Mouse (Mus musculus): ENCODE data around the gene 5031439G07Rik.

5031439G07Rik gene

GRCm38 (mm10) chr15:84942647-84943285 lies 45.6 kb downstream of the 5031439G07Rik start:
- TF ChIP-seq GATA4 (IDR thresholded peaks at IDR 0.05; ENCODE audit: insufficient replicate concordance, low read length) = no peak

GRCm38 (mm10) chr15:84940102-84940501 lies 48.2 kb downstream of the 5031439G07Rik start:
- no peak for TF ChIP-seq GATA4 (IDR thresholded peaks at IDR 0.05; ENCODE audit: insufficient replicate concordance, low read length)

- TF ChIP-seq GATA4 (IDR thresholded peaks at IDR 0.05; ENCODE audit: insufficient replicate concordance, low read length) = no peak
Observed at GRCm38 (mm10) chr15:84934901-84935300, 53.5 kb downstream of the 5031439G07Rik start.

- no peak for TF ChIP-seq GATA4 (IDR thresholded peaks at IDR 0.05; ENCODE audit: insufficient replicate concordance, low read length)
Observed at GRCm38 (mm10) chr15:84932351-84932750, 56.0 kb downstream of the 5031439G07Rik start.

- TF ChIP-seq GATA4 (IDR thresholded peaks at IDR 0.05; ENCODE audit: insufficient replicate concordance, low read length) = no peak
Observed at GRCm38 (mm10) chr15:84925495-84926018, 62.8 kb downstream of the 5031439G07Rik start.

- TF ChIP-seq GATA4 (IDR thresholded peaks at IDR 0.05; ENCODE audit: insufficient replicate concordance, low read length) = no peak
Observed at GRCm38 (mm10) chr15:84924781-84925315, 63.5 kb downstream of the 5031439G07Rik start.

- TF ChIP-seq GATA4 (IDR thresholded peaks at IDR 0.05; ENCODE audit: insufficient replicate concordance, low read length) = no peak
Observed at GRCm38 (mm10) chr15:84923508-84924181, 64.7 kb downstream of the 5031439G07Rik start.

- TF ChIP-seq GATA4 (IDR thresholded peaks at IDR 0.05; ENCODE audit: insufficient replicate concordance, low read length) = peak; percentile 18; the same call in 1 of the 2 replicates
Observed at GRCm38 (mm10) chr15:84922884-84923507, 65.4 kb downstream of the 5031439G07Rik start, which contains the start of gene Nup50. Gene Nup50, plus strand, starts transcription at chr15:84923411.

- TF ChIP-seq GATA4 (IDR thresholded peaks at IDR 0.05; ENCODE audit: insufficient replicate concordance, low read length) = no peak
Observed at GRCm38 (mm10) chr15:84919938-84920337, 68.4 kb downstream of the 5031439G07Rik start, which contains the start of gene Gm29666. Gene Gm29666, minus strand, starts transcription at chr15:84920038.

GRCm38 (mm10) chr15:84913201-84913600 lies 75.2 kb downstream of the 5031439G07Rik start:
- TF ChIP-seq GATA4 (IDR thresholded peaks at IDR 0.05; ENCODE audit: insufficient replicate concordance, low read length) = no peak

GRCm38 (mm10) chr15:84903843-84904385 lies 84.4 kb downstream of the 5031439G07Rik start:
- TF ChIP-seq GATA4 (IDR thresholded peaks at IDR 0.05; ENCODE audit: insufficient replicate concordance, low read length) = no peak

GRCm38 (mm10) chr15:84898077-84898476 lies 90.3 kb downstream of the 5031439G07Rik start:
- TF ChIP-seq GATA4 (IDR thresholded peaks at IDR 0.05; ENCODE audit: insufficient replicate concordance, low read length) = no peak

GRCm38 (mm10) chr15:84896664-84897063 lies 91.7 kb downstream of the 5031439G07Rik start:
- TF ChIP-seq GATA4 (IDR thresholded peaks at IDR 0.05; ENCODE audit: insufficient replicate concordance, low read length) = no peak
